Mouse (Mus musculus) myocyte (in vitro differentiated cells): Measurements from ENCODE around the gene Rer1. TPM values are rescaled to one million over a fixed set of nuclear protein-coding genes. Genes with fewer than 3 reads are reported as not detected.
A peak's percentile ranks its signal among the peaks of the same experiment; 100 is the strongest.

Experiments used
- H3K27me3 ChIP-seq: one replicate; pipeline ENCODE4 v1.6.1; 2011; ENCODE audit not compliant: control insufficient read depth, insufficient read depth, insufficient read length
- H3K36me3 ChIP-seq: one replicate; pipeline ENCODE4 v1.6.1; 2011; ENCODE audit not compliant: control insufficient read depth, insufficient read depth
- H3K4me2 ChIP-seq: one replicate; pipeline ENCODE4 v1.6.1; 2011; ENCODE audit warnings: low read depth, control low read depth
- H3K4me3 ChIP-seq: one replicate; pipeline ENCODE4 v1.5.1; 2011; ENCODE audit warnings: mild to moderate bottlenecking, control low read depth, moderate library complexity
- H3K79me2 ChIP-seq: one replicate; pipeline ENCODE4 v1.6.1; 2011; ENCODE audit not compliant: control insufficient read depth, insufficient read depth
- H3ac ChIP-seq: one replicate; pipeline ENCODE4 v1.6.1; 2011; ENCODE audit not compliant: control insufficient read depth, insufficient read length
- CEBPB ChIP-seq: IDR thresholded peaks from 2 replicates; pipeline ENCODE4 v1.6.1; 2011; ENCODE audit warnings: mild to moderate bottlenecking, moderate library complexity; ENCODE audit not compliant: poor library complexity, insufficient read depth, severe bottlenecking
- E2F4 ChIP-seq: IDR thresholded peaks from one replicate; pipeline ENCODE4 v1.6.1; 2011; ENCODE audit warnings: mild to moderate bottlenecking, control low read depth, moderate library complexity; ENCODE audit not compliant: insufficient read depth
- MAX ChIP-seq: IDR thresholded peaks from one replicate; pipeline ENCODE4 v1.6.1; 2011; ENCODE audit warnings: low read depth, mild to moderate bottlenecking, control low read depth
- MYOD1 ChIP-seq, 3 experiments: IDR thresholded peaks; one replicate each; pipeline ENCODE4 v1.6.1; 2011; ENCODE audit warnings: control low read depth in 2 of 3, low read depth in 2 of 3, mild to moderate bottlenecking in 2 of 3, moderate library complexity in 1 of 3; ENCODE audit not compliant: insufficient read length in 2 of 3, control insufficient read depth in 1 of 3
- MYOG ChIP-seq, 3 experiments: IDR thresholded peaks; one replicate each; pipeline ENCODE4 v1.6.1; 2011; ENCODE audit warnings: control low read depth in 2 of 3, low read depth in 2 of 3, mild to moderate bottlenecking in 2 of 3; ENCODE audit not compliant: insufficient read length in 2 of 3, control insufficient read depth in 1 of 3, insufficient read depth in 1 of 3
- POLR2A ChIP-seq: IDR thresholded peaks from one replicate; pipeline ENCODE4 v1.6.1; 2011; ENCODE audit warnings: low read depth, mild to moderate bottlenecking, control low read depth, moderate library complexity; ENCODE audit not compliant: insufficient read length
- POLR2AphosphoS2 ChIP-seq: IDR thresholded peaks from one replicate; pipeline ENCODE4 v1.6.1; 2011; ENCODE audit warnings: low read depth, control low read depth; ENCODE audit not compliant: insufficient read length
- REST ChIP-seq: IDR thresholded peaks from one replicate; pipeline ENCODE4 v1.6.1; 2011; ENCODE audit warnings: mild to moderate bottlenecking, control low read depth, moderate library complexity; ENCODE audit not compliant: insufficient read depth, insufficient read length
- SRF ChIP-seq: IDR thresholded peaks from one replicate; pipeline ENCODE4 v1.6.1; 2011; ENCODE audit warnings: low read depth; ENCODE audit not compliant: control insufficient read depth, insufficient read length
- TCF12 ChIP-seq: IDR thresholded peaks from one replicate; pipeline ENCODE4 v1.6.1; 2011; ENCODE audit warnings: mild to moderate bottlenecking, control low read depth; ENCODE audit not compliant: poor library complexity, insufficient read depth, severe bottlenecking
- TCF3 ChIP-seq: IDR thresholded peaks from one replicate; pipeline ENCODE4 v1.6.1; 2011; ENCODE audit warnings: low read depth, control low read depth; ENCODE audit not compliant: insufficient read length
- USF1 ChIP-seq: IDR thresholded peaks from one replicate; pipeline ENCODE4 v1.6.1; 2011; ENCODE audit warnings: low read depth, mild to moderate bottlenecking, control low read depth, moderate library complexity
- polyA plus RNA-seq: library from polyadenylated mRNA; unstranded; fragments of >200 nt; fragmentation: generic; extraction: Trizol; gene quantifications from one replicate; pipeline ENCODE4 v1.2.1, GENCODE M21; 2012; ENCODE audit warnings: missing spikeins

Rer1 gene
- polyA plus RNA-seq, 1 experiment = 117 TPM

- H3K4me2 ChIP-seq = no peak overlapping the region
- TF ChIP-seq REST = no peak
- TF ChIP-seq MAX = no peak
- no peaks in the 10 kb centered on the region for H3K79me2 ChIP-seq
- H3ac ChIP-seq = no peak overlapping the region
- no peaks in the 10 kb centered on the region for H3K27me3 ChIP-seq
- H3K4me3 ChIP-seq = no peak overlapping the region
- no peaks in the 10 kb centered on the region for H3K36me3 ChIP-seq
Measured at GRCm38 (mm10) chr4:155121222-155121621, 35.0 kb upstream of the Rer1 start.

- no peak overlapping the region for H3K4me2 ChIP-seq
- H3K4me3 ChIP-seq = no peak overlapping the region
- no peaks in the 10 kb centered on the region for H3K27me3 ChIP-seq
- TF ChIP-seq TCF12 = no peak
- peak in 2 of 3 experiments; percentile 31 to 82 for TF ChIP-seq MYOG (IDR thresholded peaks at IDR 0.05; ENCODE audit: control insufficient read depth in 1 of 3, insufficient read depth in 1 of 3, insufficient read length in 2 of 3, low read depth in 2 of 3)
- peak in 2 of 3 experiments; percentile 43 to 78 for TF ChIP-seq MYOD1 (IDR thresholded peaks at IDR 0.05; ENCODE audit: control insufficient read depth in 1 of 3, insufficient read length in 2 of 3, low read depth in 2 of 3)
- H3ac ChIP-seq = no peak overlapping the region
- no peaks in the 10 kb centered on the region for H3K36me3 ChIP-seq
- no peaks in the 10 kb centered on the region for H3K79me2 ChIP-seq
Measured at GRCm38 (mm10) chr4:155120583-155120982, 34.4 kb upstream of the Rer1 start.

- Histone ChIP-seq H3K36me3 (no peaks in the 10 kb centered on the region), H3K27me3 (no peaks in the 10 kb centered on the region), H3K4me3 (no peak overlapping the region), H3K79me2 (no peaks in the 10 kb centered on the region), H3ac (no peak overlapping the region), H3K4me2 (no peak overlapping the region)
- TF ChIP-seq POLR2AphosphoS2 (no peak), CEBPB (no peak), POLR2A (no peak)
Measured at GRCm38 (mm10) chr4:155120038-155120437, 33.9 kb upstream of the Rer1 start.

- Histone ChIP-seq H3K36me3 (no peaks in the 10 kb centered on the region), H3K4me3 (no peak overlapping the region), H3ac (no peak overlapping the region), H3K79me2 (no peaks in the 10 kb centered on the region), H3K27me3 (no peaks in the 10 kb centered on the region), H3K4me2 (no peak overlapping the region)
- TF ChIP-seq SRF (no peak), POLR2A (no peak), MYOG (IDR thresholded peaks at IDR 0.05; ENCODE audit: control insufficient read depth in 1 of 3, insufficient read depth in 1 of 3, insufficient read length in 2 of 3, low read depth in 2 of 3) (peak in 2 of 3 experiments; percentile 55 to 56), POLR2AphosphoS2 (no peak), MAX (no peak), E2F4 (no peak), REST (no peak), CEBPB (no peak), MYOD1 (IDR thresholded peaks at IDR 0.05; ENCODE audit: control insufficient read depth in 1 of 3, insufficient read length in 2 of 3, low read depth in 2 of 3) (peak in 2 of 3 experiments; percentile 48 to 83), TCF3 (no peak)
Measured at GRCm38 (mm10) chr4:155118278-155118677, 32.1 kb upstream of the Rer1 start.

- Histone ChIP-seq H3K27me3 (no peaks in the 10 kb centered on the region), H3ac (no peak overlapping the region), H3K4me2 (no peak overlapping the region), H3K4me3 (no peak overlapping the region), H3K36me3 (no peaks in the 10 kb centered on the region), H3K79me2 (no peaks in the 10 kb centered on the region)
- TF ChIP-seq CEBPB (no peak), MYOD1 (IDR thresholded peaks at IDR 0.05; ENCODE audit: control insufficient read depth in 1 of 3, insufficient read length in 2 of 3, low read depth in 2 of 3) (peak in 1 of 3 experiments; percentile 23)
Measured at GRCm38 (mm10) chr4:155117396-155117978, 31.3 kb upstream of the Rer1 start.

GRCm38 (mm10) chr4:155116607-155117006, 30.4 kb upstream of the Rer1 start:
- Histone ChIP-seq H3K27me3 (no peaks in the 10 kb centered on the region), H3ac (no peak overlapping the region), H3K4me2 (peak overlapping the region; percentile 12), H3K4me3 (no peak overlapping the region), H3K79me2 (no peaks in the 10 kb centered on the region), H3K36me3 (no peaks in the 10 kb centered on the region)
- TF ChIP-seq CEBPB (no peak), E2F4 (no peak), MYOG (IDR thresholded peaks at IDR 0.05; ENCODE audit: control insufficient read depth in 1 of 3, insufficient read depth in 1 of 3, insufficient read length in 2 of 3, low read depth in 2 of 3) (no peak), POLR2AphosphoS2 (no peak), REST (no peak), SRF (no peak), TCF3 (no peak), MAX (no peak), USF1 (no peak), MYOD1 (IDR thresholded peaks at IDR 0.05; ENCODE audit: control insufficient read depth in 1 of 3, insufficient read length in 2 of 3, low read depth in 2 of 3) (no peak), TCF12 (no peak), POLR2A (no peak)
